ENCODE assay signal across 9 mouse cellular contexts in genomic region chr9:21245113-21245487, GRCm38 (mm10). TPM values are rescaled to one million over a fixed set of nuclear protein-coding genes. Genes with fewer than 3 reads are reported as not detected.
A peak's percentile ranks its signal among the peaks of the same experiment; 100 is the strongest.
DNase-seq lines count a peak whose midpoint lies in the region; ATAC-seq and TF ChIP-seq lines count a peak whose summit lies in the region.
"Had no signal": no experiment of that assay in that cellular context is flagged by ENCODE, and none has a peak within 500 bp of the region (broad histone marks: within the 10 kb centered on the region; RNA-seq: fewer than 3 reads in every experiment).

No protein-coding gene starts in this region.

- H3K4me1 ChIP-seq in kidney, embryonic 16.5 days (ENCODE audit: insufficient read depth, low read length) = peaks cover 26% of the 10 kb centered on the region
- peaks cover 27% of the 10 kb centered on the region for H3K4me1 ChIP-seq in embryonic facial prominence, embryonic 15.5 days
- peaks cover 3% of the 10 kb centered on the region for H3K4me1 ChIP-seq in intestine, postnatal 0 days (replicated peaks; ENCODE audit: control insufficient read depth, insufficient read depth, low read length)
- peaks cover 33% of the 10 kb centered on the region for H3K4me1 ChIP-seq in neural tube, embryonic 13.5 days (replicated peaks)

- no peak for DNase-seq in kidney, postnatal 4 days
- no peak for DNase-seq in layer of hippocampus, postnatal 14 days (ENCODE audit: low spot score in 2 of 2)
- no peak for DNase-seq in right cerebral cortex, postnatal 4 days
- no peak for DNase-seq in layer of hippocampus, postnatal 36 days
- DNase-seq: lung, adult 2 months had no signal

- H3K27me3 ChIP-seq in kidney, embryonic 16.5 days (ENCODE audit: insufficient read depth, low read length) = peaks cover 72% of the 10 kb centered on the region
- H3K27me3 ChIP-seq in embryonic facial prominence, embryonic 15.5 days = peaks cover 83% of the 10 kb centered on the region
- peaks cover 69% of the 10 kb centered on the region for H3K27me3 ChIP-seq in intestine, postnatal 0 days (replicated peaks; ENCODE audit: control insufficient read depth, insufficient read depth, low read length)
- H3K27me3 ChIP-seq in neural tube, embryonic 13.5 days = peaks cover 86% of the 10 kb centered on the region

- peak overlapping the region; percentile 53 for H3K4me3 ChIP-seq in kidney, embryonic 16.5 days (ENCODE audit: low read length)
- H3K4me3 ChIP-seq in embryonic facial prominence, embryonic 15.5 days (replicated peaks) = peak overlapping the region; percentile 44
- H3K4me3 ChIP-seq in intestine, postnatal 0 days (ENCODE audit: low read depth, low read length) = peak overlapping the region; percentile 47
- H3K4me3 ChIP-seq in neural tube, embryonic 13.5 days = peak overlapping the region; percentile 48

- ATAC-seq in kidney, embryonic 16.5 days (ENCODE audit: low FRiP score, low TSS enrichment) = no peak
- ATAC-seq in embryonic facial prominence, embryonic 15.5 days (ENCODE audit: insufficient number of reproducible peaks, low FRiP score, low TSS enrichment, low read depth) = no peak
- no peak for ATAC-seq in intestine, postnatal 0 days
- ATAC-seq in neural tube, embryonic 13.5 days (ENCODE audit: low read depth) = no peak

- no peak overlapping the region for H3K27ac ChIP-seq in kidney, embryonic 16.5 days (ENCODE audit: low read length)
- no peak overlapping the region for H3K27ac ChIP-seq in embryonic facial prominence, embryonic 15.5 days (replicated peaks)
- no peak overlapping the region for H3K27ac ChIP-seq in intestine, postnatal 0 days (ENCODE audit: low read depth, low read length)
- peak overlapping the region; percentile 68; the same call in 1 of the 2 replicates for H3K27ac ChIP-seq in neural tube, embryonic 13.5 days (replicated peaks)

- 2% methylated on average over 16 of the region's 16 CpGs for whole genome bisulfite sequencing in kidney, embryonic 16.5 days
- 2% methylated on average over 16 of the region's 16 CpGs for WGBS in embryonic facial prominence, embryonic 15.5 days
- WGBS in intestine, postnatal 0 days = 4% methylated on average over 16 of the region's 16 CpGs
- WGBS in neural tube, embryonic 13.5 days = 2% methylated on average over 16 of the region's 16 CpGs

- peak overlapping the region; percentile 54 for H3K9ac ChIP-seq in kidney, embryonic 16.5 days (replicated peaks; ENCODE audit: low read length)
- H3K9ac ChIP-seq in embryonic facial prominence, embryonic 15.5 days = peak overlapping the region; percentile 18; the same call in 1 of the 2 replicates
- no peak overlapping the region for H3K9ac ChIP-seq in intestine, postnatal 0 days (ENCODE audit: low read depth, low read length)
- H3K9ac ChIP-seq in neural tube, embryonic 13.5 days = peak overlapping the region; percentile 69

- H3K4me2 ChIP-seq in kidney, embryonic 16.5 days (replicated peaks; ENCODE audit: low read depth, low read length) = peak overlapping the region; percentile 82
- peak overlapping the region; percentile 89 for H3K4me2 ChIP-seq in embryonic facial prominence, embryonic 15.5 days (replicated peaks)
- H3K4me2 ChIP-seq in intestine, postnatal 0 days (replicated peaks; ENCODE audit: low read depth) = peak overlapping the region; percentile 76
- H3K4me2 ChIP-seq in neural tube, embryonic 13.5 days = peak overlapping the region; percentile 80

- no peak for TF ChIP-seq CTCF in intestine, postnatal 0 days (IDR thresholded peaks at IDR 0.05; ENCODE audit: low read depth)

- no peaks in the 10 kb centered on the region for H3K9me3 ChIP-seq in kidney, embryonic 16.5 days (ENCODE audit: low read length)
- H3K9me3 ChIP-seq in embryonic facial prominence, embryonic 15.5 days (replicated peaks) = no peaks in the 10 kb centered on the region
- no peaks in the 10 kb centered on the region for H3K9me3 ChIP-seq in intestine, postnatal 0 days (ENCODE audit: control insufficient read depth)
- no peaks in the 10 kb centered on the region for H3K9me3 ChIP-seq in neural tube, embryonic 13.5 days

- H3K36me3 ChIP-seq in kidney, embryonic 16.5 days (ENCODE audit: insufficient read depth, low read length) = no peaks in the 10 kb centered on the region
- H3K36me3 ChIP-seq in embryonic facial prominence, embryonic 15.5 days = no peaks in the 10 kb centered on the region
- H3K36me3 ChIP-seq in intestine, postnatal 0 days (ENCODE audit: control insufficient read depth, insufficient read depth) = no peaks in the 10 kb centered on the region
- no peaks in the 10 kb centered on the region for H3K36me3 ChIP-seq in neural tube, embryonic 13.5 days

RNA-seq across cellular contexts. Expression of gene S1pr5, which starts 3.1 kb away (rescaled TPM):
- polyA plus RNA-seq in kidney, embryonic 16.5 days (2015; fragmentation: Nextera tagmentation; extraction: Ambion mirVana) = 0.13 and 0.14 TPM in 2 replicates
- 4.5 and 5.0 TPM in 2 replicates for polyA plus RNA-seq in embryonic facial prominence, embryonic 15.5 days (2015; fragmentation: Nextera tagmentation; extraction: Ambion mirVana)
- not detected in 2 replicates for polyA plus RNA-seq in intestine, postnatal 0 days (2015; fragmentation: Nextera tagmentation; extraction: Ambion mirVana)
- polyA plus RNA-seq in neural tube, embryonic 13.5 days (2015; fragmentation: Nextera tagmentation; extraction: Ambion mirVana) = 3.0 and 3.8 TPM in 2 replicates
- 1 to 10 TPM; 8.8 to 9.7 TPM for total RNA-seq in layer of hippocampus, postnatal 14 days (2021)
- total RNA-seq in layer of hippocampus, postnatal 36 days (2021) = 10 to 100 TPM; 11.1 to 11.2 TPM

RNA-seq across cellular contexts. Expression of gene Keap1, which starts 5.9 kb away (rescaled TPM):
- 67.4 and 68.1 TPM in 2 replicates for polyA plus RNA-seq in kidney, embryonic 16.5 days (2015; fragmentation: Nextera tagmentation; extraction: Ambion mirVana)
- polyA plus RNA-seq in embryonic facial prominence, embryonic 15.5 days (2015; fragmentation: Nextera tagmentation; extraction: Ambion mirVana) = 73.2 and 76.4 TPM in 2 replicates
- 38.3 and 42.4 TPM in 2 replicates for polyA plus RNA-seq in intestine, postnatal 0 days (2015; fragmentation: Nextera tagmentation; extraction: Ambion mirVana)
- polyA plus RNA-seq in neural tube, embryonic 13.5 days (2015; fragmentation: Nextera tagmentation; extraction: Ambion mirVana) = 60.9 and 64.4 TPM in 2 replicates
- total RNA-seq in layer of hippocampus, postnatal 14 days (2021) = 10 to 100 TPM; 52.5 to 55.7 TPM
- 10 to 100 TPM; 57.2 to 58.1 TPM for total RNA-seq in layer of hippocampus, postnatal 36 days (2021)

RNA-seq across cellular contexts. Expression of gene Atg4d, which starts 20.0 kb away (rescaled TPM):
- polyA plus RNA-seq in kidney, embryonic 16.5 days (2015; fragmentation: Nextera tagmentation; extraction: Ambion mirVana) = 58.7 and 64.1 TPM in 2 replicates
- 40.5 and 44.8 TPM in 2 replicates for polyA plus RNA-seq in embryonic facial prominence, embryonic 15.5 days (2015; fragmentation: Nextera tagmentation; extraction: Ambion mirVana)
- polyA plus RNA-seq in intestine, postnatal 0 days (2015; fragmentation: Nextera tagmentation; extraction: Ambion mirVana) = 44.7 and 48.1 TPM in 2 replicates
- 55.3 and 56.1 TPM in 2 replicates for polyA plus RNA-seq in neural tube, embryonic 13.5 days (2015; fragmentation: Nextera tagmentation; extraction: Ambion mirVana)
- 10 to 100 TPM; 33.5 to 39.3 TPM for total RNA-seq in layer of hippocampus, postnatal 14 days (2021)
- total RNA-seq in layer of hippocampus, postnatal 36 days (2021) = 10 to 100 TPM; 38.8 to 40.9 TPM

RNA-seq across cellular contexts. Expression of gene Kri1, which starts 42.7 kb away (rescaled TPM):
- polyA plus RNA-seq in kidney, embryonic 16.5 days (2015; fragmentation: Nextera tagmentation; extraction: Ambion mirVana) = 14.6 and 20.0 TPM in 2 replicates
- polyA plus RNA-seq in embryonic facial prominence, embryonic 15.5 days (2015; fragmentation: Nextera tagmentation; extraction: Ambion mirVana) = 18.2 and 19.0 TPM in 2 replicates
- 7.0 and 7.2 TPM in 2 replicates for polyA plus RNA-seq in intestine, postnatal 0 days (2015; fragmentation: Nextera tagmentation; extraction: Ambion mirVana)
- 11.1 and 15.1 TPM in 2 replicates for polyA plus RNA-seq in neural tube, embryonic 13.5 days (2015; fragmentation: Nextera tagmentation; extraction: Ambion mirVana)
- 10 to 100 TPM; 32.1 to 33.4 TPM for total RNA-seq in layer of hippocampus, postnatal 14 days (2021)
- total RNA-seq in layer of hippocampus, postnatal 36 days (2021) = 10 to 100 TPM; 48.1 to 50.2 TPM

RNA-seq across cellular contexts. Expression of gene Cdkn2d, which starts 46.1 kb away (rescaled TPM):
- 50.9 and 51.7 TPM in 2 replicates for polyA plus RNA-seq in kidney, embryonic 16.5 days (2015; fragmentation: Nextera tagmentation; extraction: Ambion mirVana)
- 57.8 and 63.0 TPM in 2 replicates for polyA plus RNA-seq in embryonic facial prominence, embryonic 15.5 days (2015; fragmentation: Nextera tagmentation; extraction: Ambion mirVana)
- 24.1 and 25.8 TPM in 2 replicates for polyA plus RNA-seq in intestine, postnatal 0 days (2015; fragmentation: Nextera tagmentation; extraction: Ambion mirVana)
- polyA plus RNA-seq in neural tube, embryonic 13.5 days (2015; fragmentation: Nextera tagmentation; extraction: Ambion mirVana) = 95.5 and 114 TPM in 2 replicates
- 10 to 100 TPM; 58.9 to 62.0 TPM for total RNA-seq in layer of hippocampus, postnatal 14 days (2021)
- total RNA-seq in layer of hippocampus, postnatal 36 days (2021) = 10 to 100 TPM; 53.0 to 62.9 TPM
